Mouse (Mus musculus): ENCODE measurements around the gene Rpl26.

Rpl26 gene

DNA sequence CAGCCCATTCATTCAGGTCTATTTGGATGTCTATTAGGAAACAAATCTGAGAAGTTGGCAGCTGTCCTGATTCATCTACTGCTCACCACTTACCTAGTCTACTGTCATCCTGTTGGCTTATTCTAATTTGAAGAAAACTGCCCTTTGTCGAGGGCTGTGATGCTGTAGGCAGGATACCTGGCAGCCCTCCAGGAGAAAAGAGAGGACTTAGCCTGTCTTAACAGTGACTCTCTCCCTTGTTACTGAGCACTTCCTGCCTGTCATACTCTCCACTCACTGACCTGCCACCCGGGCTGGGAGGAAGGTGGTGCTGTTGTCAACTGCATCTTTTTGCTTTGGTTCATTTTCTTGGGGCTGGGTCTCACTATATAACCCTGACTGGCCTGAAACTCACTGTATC, 10.8 kb upstream of the Rpl26 start:
- no peak for DNase-seq (ENCODE audit: low spot score)

DNA sequence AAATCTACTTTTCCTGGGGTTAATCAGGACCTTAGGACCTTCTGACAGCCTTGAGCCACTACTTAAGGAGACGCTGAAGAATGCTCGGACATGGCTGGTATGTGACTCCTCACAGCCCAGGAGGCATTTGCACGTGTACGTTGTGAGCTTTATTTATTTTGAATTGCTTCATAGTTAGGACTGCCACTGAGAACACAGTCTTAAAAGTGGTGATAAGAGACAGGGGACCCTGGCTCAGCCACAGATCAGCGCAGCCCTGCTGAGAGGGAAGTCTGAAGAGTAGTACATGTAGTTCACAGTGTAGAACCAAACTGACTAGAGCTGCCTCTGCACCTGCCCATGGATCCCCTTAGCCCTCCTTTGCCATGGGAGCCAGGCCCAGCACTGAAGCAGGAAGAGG, 9.6 kb upstream of the Rpl26 start:
- no peak for DNase-seq (ENCODE audit: low spot score)

DNA sequence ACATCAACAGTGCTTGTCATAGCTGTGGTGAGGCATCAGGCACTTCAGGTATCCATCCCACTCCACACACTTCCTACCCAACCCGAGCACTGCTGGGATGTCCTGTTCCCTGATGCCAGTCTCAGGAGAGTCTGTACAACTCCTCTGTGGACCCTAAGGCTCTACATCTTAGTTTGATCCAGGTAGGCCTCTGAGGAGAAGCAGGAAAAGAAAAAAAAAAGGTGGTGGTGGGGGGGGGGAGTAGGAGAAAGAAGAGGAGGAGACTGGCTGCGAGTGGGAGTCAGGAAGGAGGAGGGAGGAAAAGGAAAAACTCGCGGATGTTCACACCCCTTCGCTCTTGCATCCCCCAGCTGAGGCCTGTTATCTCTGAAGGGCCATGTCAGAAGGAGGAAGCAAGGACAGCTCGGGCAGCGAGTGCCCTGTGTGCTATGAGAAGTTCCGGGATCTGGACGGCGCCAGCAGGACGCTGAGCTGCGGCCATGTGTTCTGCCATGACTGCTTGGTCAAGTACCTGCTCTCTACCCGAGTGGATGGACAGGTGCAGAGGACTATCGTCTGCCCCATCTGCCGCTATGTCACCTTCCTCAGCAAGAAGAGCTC, 9.1 kb upstream of the Rpl26 start:
- no peak for DNase-seq (ENCODE audit: low spot score)

DNA sequence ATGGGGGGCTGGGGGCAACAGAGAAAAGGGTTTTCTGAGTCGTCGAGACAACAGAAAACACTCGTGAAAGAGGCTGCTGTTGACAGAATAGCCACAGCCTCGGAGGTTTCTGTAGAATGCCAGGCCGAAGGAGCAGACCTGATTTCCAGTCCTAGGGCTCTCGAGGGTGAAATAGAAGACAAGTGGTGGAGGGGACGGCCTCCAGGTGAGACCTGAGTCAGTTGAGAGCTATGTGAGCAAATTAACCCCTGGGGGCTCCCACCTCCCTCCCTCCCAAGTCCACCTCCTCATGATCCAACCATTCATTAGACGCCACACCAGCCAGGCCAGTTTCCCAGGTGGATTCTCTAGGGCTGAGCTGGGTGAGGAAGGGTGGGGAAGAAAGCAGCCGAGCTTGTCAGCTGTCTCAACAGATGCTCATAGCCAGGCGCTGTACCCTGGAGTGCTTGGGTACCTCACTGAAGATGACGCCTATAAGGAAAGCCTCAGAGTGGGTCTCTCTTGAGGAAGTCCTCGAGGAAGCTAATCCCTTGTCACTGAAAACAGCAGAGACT, 7.4 kb upstream of the Rpl26 start:
- DNase-seq (ENCODE audit: low spot score): no peak

DNA sequence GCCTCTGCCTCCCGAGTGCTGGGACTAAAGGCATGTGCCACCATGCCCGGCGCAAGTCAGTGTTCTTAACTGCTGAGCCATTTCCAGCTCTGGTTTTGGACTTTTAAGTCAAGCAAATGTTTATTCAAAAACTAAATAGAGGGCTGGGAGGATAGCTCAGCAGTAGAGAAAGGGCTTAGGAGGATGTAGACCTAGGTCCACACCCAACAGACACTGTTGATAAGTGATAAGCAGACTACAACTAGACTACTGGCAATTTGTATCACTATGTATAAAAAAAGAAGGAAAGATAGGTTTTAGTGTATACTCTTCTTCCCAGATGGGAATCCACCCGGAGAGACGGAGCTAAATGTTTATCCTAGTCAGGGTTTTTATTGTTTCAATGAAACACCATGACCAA, 5.1 kb upstream of the Rpl26 start:
- DNase-seq (ENCODE audit: low spot score): no peak

DNA sequence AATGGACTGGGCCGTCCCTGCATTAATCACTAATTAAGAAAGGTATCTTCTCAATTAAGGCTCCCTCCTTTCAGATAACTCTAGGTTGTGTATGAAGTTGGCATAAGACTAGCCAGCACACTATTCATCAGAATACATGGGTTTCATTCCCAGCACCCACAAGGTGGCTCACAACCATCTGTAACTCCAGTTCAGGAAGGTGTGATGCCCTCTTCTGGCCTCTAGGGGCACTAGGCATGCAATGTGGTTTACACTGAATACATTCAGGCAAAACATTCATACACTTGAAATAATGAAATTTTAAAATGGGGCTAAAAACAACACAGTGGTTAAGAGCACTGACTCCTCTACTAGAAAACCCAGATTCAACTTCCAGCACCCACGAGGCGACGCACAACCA, 4.3 kb upstream of the Rpl26 start:
- DNase-seq (ENCODE audit: low spot score): no peak

DNA sequence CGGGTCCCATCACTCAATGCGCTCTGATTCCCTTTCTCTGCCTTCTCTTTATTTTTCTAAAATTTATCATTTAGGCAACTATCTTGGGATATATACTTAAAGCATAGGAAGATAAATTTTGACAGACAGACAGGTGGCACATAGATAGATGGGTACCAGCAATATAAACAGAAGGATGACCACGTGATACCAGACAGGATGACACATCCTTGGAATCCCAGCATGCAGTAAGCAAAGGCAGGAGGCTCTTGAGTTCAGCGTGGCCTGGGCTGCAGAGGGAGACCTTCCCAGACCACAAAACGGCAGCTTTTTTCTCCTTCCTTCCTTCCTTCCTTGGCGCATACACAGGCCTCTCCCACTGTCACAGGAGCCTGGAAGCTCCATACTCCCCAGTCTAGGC, 3.5 kb upstream of the Rpl26 start:
- no peak for DNase-seq (ENCODE audit: low spot score)

DNA sequence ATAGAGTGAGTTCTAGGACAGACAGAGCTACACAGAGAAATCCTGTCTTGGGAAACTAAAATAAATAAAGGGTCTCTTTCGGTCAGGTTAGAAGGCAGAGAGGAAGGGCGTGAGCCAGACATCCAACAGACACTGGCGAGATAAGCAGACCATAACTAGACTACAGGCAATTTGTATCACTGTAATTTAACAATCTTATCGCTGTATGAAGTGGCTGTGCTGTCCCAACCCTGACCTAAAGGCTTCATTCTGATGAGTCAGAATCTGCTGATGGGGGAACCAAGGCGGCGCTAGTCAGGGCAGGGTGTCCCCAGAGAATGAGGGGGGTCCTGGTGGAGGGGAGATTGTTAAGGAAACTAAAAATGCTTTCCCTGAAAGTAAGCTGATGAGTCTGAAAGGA, 2.6 kb upstream of the Rpl26 start:
- DNase-seq (ENCODE audit: low spot score): no peak

DNA sequence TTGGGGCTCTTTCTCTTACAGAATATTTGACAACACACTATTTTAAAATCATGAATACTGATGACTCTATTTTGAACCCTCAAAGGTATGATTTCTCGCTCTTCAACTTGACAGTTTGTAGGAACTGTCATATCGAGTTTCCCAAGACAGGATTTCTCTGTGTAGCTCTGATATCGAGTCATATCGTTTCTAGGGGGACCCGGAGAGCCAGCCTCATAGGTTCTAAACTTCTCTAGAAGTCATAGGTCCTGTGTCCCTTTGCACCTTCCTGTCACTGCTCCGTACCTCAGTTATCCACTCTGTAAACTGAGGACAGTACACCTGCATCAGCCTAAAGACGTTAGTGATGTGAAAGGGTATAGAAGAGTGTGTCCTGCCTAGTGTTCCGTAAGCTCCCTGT, 1.6 kb upstream of the Rpl26 start:
- DNase-seq (ENCODE audit: low spot score): no peak

DNA sequence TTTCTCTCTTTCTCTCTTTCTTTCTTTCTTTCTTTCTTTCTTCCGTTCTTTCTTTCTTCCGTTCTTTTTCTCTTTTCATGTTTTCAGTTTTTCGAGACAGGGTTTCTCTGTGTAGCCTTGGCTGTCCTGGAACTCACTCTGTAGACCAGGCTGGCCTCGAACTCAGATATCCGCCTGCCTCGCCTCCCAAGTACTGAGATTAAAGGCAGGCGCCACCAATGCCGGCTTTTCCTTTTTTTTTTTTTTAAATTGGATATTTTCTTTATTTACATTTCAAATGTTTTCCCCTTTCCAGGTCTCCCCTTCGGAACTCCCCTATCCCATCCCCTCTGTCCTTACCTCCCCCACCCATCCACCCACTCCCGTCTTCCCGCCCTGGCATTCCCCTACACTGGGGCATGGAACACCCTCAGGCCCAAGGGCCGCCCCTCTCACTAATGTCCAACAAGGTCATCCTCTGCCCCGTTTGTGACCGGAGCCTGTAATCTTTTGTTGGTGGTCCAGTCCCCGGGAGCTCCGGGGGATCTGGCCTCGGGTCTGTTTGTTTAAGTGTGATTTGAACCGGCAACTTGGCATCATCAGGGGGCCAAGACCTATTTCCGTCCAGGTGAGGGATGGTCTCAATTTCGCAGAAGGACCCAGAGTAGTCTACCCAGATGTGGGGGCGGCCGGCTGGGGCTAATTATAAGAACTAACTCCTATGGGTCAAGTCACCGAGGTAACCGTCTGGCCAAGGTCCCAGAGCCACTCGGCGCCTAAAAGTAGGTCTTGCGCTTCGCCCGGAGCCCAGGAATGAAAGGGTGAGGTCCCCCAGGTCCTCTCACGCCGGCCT, 648 bp upstream of the Rpl26 start:
- DNase-seq (ENCODE audit: low spot score): no peak

DNA sequence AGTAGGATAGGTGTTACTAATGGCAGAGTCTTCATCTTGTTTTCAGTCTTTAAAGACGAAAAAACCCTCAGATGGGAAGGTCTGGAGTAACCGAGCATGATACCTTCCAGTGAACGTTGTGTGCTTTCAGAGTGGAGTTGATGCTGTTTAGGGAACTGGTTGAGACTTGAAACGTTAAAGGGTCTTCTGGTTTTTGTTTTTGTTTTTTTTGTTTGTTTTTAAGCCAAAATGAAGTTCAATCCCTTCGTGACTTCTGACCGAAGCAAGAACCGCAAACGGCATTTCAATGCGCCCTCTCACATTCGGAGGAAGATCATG, 623 bp downstream of the Rpl26 start:
- no peak for DNase-seq (ENCODE audit: low spot score)

DNA sequence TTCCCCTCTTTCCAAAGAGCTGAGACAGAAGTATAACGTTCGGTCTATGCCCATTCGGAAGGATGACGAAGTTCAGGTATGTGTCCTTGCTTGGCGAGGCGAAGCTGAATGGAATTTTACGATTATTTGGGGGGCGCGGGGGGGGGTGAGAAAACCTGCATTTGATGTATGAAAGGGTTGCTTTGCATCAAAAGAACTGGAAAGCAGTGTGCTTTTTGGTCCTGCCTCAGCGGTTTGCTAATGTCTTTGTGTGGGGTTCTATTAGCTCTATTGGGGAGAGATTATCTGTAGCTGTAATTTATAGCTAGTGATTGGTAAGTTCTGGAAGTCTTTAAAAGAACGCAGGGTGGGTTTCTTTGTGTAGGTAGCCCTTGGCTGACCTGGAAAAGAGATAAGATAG, 984 bp downstream of the Rpl26 start:
- DNase-seq (ENCODE audit: low spot score): no peak

DNA sequence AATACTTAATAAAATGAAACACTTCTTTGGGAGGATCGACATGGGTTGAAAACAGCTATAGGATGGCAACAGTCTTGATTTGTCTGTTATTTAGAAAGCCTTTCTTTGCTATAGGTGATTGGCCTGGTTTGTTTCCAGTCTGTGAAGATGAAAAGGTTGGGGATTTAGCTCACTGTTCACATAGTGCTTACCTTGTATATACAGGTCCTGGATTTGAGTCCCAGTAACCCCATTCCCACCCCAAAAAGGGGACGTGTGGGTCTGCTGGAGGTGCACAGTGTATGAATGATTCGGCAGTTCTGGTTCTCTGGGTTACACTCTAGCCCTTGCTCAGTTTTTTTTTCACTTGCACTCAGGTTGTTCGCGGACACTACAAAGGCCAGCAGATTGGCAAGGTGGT, 1.4 kb downstream of the Rpl26 start:
- no peak for DNase-seq (ENCODE audit: low spot score)

DNA sequence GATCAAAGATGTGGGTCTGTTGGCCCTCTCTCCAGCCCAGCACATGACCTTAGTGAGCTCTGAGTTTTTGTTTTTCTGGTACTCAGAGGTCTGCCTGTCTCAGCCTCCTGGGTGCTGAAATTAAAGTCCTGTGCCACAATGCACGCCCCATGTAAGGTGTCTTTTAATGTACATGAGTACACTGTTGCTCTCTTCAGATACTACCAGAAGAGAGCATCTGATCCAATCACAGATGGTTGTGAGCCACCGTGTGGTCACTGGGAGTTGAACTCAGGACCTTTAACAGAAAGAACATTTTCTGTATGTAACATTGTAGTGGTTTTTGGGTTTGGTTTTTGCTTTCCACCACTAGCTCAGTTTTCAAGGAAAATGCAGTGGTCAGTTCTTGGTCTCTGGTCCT, 2.4 kb downstream of the Rpl26 start:
- DNase-seq (ENCODE audit: low spot score): no peak

DNA sequence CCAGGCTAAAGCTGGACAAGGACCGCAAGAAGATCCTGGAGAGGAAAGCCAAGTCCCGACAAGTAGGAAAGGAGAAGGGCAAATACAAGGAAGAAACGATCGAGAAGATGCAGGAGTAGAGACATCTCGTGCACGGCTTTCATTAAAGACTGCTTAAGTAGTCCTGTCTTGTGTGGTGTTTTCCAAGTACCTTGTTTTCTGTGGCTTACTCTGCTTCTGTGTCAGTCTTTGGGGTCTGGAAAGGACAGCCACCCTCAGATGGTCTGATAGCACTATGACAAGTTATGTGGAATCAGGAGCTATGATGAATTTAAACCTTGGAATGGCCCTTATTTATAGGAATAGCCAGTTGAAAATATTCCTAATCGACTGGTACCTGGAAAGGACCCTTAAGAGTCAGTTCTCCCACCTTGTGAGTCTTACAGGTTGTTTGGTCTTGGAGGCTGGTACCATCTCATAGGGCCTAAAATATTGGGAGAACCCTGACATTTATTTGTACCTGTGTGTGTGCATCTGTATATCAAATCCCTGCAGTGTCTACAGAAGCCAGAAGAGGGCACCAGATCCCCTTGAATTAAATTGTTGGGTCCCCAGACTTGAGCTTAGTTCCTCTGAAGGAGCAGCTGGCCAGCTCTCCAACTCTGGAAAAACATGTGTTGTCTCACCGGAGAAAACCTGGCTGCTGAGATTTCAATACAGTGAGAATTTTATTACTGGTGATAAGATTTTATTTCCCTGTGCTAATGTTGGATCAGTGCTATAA, 3.2 kb downstream of the Rpl26 start:
- peak; percentile 31 for DNase-seq (ENCODE audit: low spot score)

DNA sequence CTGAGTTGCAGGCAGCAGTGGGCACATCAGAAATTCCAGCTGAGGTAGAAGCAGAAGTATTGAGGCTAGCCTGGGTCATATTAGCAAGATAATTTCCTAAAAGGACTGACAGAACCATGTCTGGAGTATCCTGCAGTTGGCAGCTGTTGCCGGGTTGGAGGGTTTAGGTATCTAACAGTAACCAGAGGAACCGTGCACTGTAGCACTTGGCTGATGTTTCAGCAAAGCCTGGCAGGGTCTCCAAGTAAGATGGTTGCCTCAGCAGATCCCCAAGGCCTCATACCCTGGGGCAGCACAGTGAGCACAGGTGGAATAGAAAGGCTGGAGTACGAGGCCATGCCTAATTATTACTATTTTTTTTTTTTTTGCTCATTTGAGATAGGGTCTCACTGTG, 3.8 kb downstream of the Rpl26 start:
- no peak for DNase-seq (ENCODE audit: low spot score)

DNA sequence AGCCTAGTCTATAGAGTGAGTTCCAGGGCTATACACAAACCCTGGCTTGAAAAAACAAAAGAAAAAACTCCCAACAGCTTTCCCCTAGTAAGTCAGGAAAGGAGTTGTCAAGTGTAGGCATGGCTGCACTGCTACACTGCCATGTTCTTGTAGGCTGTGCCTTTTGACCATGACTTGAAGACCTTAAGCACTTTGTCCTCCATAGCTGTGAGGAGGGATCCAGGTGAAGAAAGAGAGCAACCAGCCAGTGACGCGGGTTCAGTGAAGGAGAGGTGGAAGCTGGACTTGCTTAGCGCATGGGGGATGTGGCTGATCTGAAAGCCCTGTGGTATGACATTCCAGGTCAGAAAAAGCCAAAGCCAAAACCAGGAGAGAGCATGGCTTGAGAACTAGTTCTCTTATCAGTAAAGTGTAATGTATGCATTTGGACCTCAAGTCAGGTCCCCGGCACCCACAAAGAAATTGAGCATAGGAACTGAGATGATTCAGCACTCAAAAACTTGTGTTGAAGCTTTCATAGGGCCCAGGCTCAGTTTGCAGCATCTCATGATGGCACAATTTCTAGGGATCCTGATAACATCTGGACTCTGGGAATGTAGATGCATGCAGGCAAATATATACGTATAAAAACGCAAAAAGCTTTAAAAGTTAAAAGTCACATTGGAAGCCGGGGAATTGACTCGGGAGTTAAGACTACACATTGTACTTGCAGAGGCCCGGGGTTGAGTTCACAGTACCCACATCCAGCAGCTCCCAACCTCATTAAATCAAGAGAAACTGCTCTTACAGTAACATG, 4.5 kb downstream of the Rpl26 start:
- no peak for DNase-seq (ENCODE audit: low spot score)

DNA sequence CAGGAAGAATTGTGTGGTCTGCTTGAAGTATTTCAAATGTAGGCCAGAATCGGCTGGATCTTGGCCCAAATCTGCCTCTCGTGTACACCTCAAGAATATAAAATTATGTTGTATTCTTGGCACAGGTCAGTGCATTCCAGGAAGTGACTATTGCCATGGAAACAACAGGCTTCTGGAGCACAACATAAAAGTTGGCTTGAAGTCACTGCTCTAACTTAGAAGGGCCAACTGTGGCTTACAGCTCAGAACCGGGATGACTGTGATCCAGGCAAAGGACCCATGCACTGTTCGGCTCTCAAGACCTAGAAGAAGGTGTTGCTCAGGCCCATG, 5.0 kb downstream of the Rpl26 start:
- DNase-seq (ENCODE audit: low spot score): no peak

DNA sequence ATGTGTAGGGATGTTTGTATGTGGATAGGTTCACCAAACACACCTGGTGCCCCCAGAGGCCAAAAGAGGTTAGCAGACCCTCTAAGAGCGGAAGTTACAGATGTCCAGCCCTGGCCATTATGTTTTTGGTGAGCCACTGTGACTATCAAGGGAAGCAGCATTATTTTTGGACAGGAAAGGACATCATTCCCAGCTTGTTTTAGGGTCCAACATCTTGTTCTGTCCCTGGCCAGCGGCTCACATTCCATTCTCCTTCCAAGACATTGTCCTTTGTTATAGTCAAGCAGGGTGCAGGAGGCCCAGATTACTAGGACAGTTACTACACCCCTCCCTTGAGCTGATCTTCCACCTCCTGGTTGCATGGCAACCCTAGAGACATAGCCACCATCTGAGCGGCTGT, 5.9 kb downstream of the Rpl26 start:
- DNase-seq (ENCODE audit: low spot score): no peak

DNA sequence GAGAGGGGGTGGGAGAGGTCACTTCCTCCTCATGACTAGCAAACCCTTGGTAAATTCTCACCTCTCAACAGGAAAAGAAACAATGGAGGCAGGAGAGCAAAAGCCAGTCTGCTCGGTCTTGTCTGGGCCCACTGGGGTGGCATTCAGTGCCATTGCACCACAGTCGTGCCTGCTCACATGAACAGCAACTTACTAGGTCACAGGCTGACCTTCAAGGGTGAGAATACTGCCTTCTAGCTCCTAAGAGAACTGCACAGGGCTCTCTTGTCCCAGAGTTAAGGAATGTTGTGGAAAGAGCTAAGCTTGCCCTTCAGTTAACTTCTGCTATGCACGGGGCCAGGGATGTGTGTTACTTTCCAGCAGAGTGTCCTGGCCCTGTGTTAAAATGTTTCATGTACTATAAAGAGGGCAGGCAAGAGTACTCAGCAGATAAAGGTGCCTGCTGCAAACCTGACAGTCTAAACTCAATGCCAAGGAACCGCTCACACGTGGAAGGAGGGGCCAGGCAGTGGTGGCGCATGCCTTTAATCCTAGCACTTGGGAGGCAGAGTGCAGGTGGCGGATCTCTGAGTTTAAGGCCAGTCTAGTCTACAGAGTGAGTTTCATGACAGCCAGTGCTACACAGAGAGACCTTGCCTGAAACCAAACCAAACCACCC, 7.6 kb downstream of the Rpl26 start:
- DNase-seq (ENCODE audit: low spot score): no peak

DNA sequence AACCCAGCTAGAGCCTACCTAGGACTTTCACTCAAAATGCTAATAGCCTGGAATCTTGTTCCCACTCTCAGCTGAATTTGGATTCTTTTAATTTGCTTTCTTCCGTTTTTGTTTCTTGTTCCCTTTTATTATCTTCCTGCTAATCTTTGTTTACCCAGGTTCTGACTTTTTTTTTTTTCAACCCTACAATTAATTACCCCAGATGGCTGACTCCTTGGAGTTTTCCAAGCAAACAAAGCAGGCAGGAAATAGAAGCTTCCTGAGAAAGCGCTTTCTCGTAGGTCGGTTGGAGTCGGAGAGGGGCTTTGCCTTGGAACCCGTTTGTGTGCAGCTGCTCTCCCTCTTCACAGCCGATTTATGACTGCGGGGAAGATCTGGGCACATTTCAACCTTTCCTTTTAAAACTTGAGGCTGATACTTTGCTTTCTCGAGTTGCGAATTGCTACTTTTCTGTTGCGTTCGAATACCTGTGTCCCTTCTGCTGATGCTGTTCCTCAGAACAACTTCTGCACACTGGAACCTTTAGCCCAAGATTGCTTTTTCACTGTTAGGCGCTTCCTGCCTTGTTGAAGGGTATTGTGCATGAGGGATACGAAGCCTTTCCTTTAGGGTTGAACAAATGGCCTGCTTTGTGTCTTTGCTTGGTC, 10.3 kb downstream of the Rpl26 start:
- no peak for DNase-seq (ENCODE audit: low spot score)
